Mouse (Mus musculus) C2C12 (cell line): ENCODE measurements around the gene Pidd1.

Experiments used
- CTCF ChIP-seq: IDR thresholded peaks from one replicate; pipeline ENCODE4 v1.5.1; 2011; ENCODE audit not compliant: control insufficient read depth, insufficient read depth, insufficient read length
- FOSL1 ChIP-seq: IDR thresholded peaks from one replicate; pipeline ENCODE4 v1.8.0; 2011; ENCODE audit warnings: mild to moderate bottlenecking, low read length; ENCODE audit not compliant: poor library complexity, insufficient read depth, severe bottlenecking
- MAX ChIP-seq: IDR thresholded peaks from one replicate; pipeline ENCODE4 v1.6.1; 2011; ENCODE audit warnings: mild to moderate bottlenecking, control low read depth
- USF1 ChIP-seq: IDR thresholded peaks from one replicate; pipeline ENCODE4 v1.6.1; 2011; ENCODE audit warnings: low read depth, mild to moderate bottlenecking, control low read depth, moderate library complexity

DNA sequence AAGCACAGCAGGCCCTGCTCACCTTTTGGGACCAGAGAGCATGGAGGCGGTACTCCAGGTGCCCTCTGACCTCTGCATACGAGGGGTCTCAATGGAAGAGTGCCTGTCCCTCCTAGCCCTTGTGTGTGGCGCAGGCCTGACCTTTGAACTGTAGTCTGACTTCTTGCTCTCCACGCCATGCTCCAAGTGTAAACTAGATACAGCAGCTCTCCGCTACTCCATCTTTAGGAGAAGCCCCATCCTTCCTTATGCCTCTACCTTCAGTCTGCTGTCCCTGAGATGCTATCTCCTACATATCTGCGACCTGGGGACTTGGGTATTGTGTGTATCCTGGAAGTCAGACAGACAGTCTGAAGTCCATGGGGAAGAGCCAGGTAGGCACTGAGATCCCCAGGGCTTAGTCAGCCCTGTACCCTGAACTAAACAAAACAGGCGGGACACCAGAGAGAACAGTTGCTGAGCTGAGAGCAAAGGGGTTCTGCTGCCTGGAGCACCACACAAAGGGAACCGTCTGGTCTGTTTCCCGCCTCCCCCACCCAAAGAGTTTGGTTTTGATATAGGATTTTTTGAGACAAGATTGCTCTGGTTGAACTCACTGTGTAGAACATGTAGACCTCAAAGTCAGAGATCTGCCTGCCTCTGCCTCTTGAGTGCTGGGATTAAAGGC, 7.8 kb downstream of the Pidd1 start:
- TF ChIP-seq CTCF (no peak), MAX (no peak), FOSL1 (no peak), USF1 (no peak)
